Mouse (Mus musculus): ENCODE data around the gene Hephl1.

Gene Hephl1

GRCm38 (mm10) chr9:15060847-15061246, 51.1 kb downstream of the Hephl1 start:
- no peak for DNase-seq (ENCODE audit: low read depth, low spot score)

- no peak for DNase-seq (ENCODE audit: low read depth, low spot score)
Observed at GRCm38 (mm10) chr9:15060026-15060425, 51.9 kb downstream of the Hephl1 start.

DNA sequence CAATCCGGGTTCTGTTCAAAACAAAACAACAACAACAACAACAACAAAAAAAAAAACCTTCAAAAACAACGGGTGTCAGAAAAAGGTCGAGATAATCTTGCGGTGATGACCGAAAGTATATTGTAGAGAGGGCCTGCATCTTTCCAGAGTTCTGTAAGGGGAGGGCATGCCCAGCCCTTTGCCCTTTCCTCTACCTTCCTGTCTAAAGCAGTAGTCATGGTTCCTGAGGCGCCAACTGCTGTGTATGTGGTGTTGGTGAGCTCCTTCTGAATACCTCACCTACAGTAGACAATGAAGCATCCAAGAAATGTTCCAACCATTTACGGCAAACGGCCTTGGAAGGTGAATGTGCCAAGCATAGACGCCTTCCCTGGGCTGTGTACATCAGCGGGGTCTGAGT, 66.2 kb downstream of the Hephl1 start:
- no peak for DNase-seq (ENCODE audit: low read depth, low spot score)

DNA sequence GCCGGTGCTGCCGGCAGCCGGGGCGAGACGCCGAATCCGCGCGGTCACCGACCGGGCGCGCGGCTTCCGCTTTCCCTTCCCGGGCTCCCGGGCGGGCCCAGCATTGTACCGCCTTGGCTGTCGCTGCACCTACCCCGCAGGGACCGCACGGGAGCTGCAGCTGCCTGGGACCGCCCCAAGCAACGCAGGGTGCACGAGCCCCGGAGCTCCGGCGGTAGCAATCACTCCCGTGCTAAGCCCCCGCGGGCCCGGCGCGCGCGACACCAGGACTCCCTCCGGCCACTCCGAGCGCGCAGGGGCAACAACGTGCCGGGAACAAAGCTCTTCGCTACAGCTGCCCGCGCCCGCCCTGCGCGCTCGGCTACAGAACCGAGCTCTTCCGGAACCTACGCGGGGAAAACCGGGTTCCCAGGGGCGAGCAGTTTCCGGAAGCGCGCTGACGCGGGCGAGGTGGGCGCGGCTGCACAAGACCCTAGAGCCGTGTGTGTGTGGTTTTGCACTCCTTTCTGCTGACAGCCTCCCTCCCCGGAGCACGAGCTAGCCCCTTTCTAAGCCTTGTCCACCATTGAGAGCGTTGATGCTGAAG, 66.7 kb downstream of the Hephl1 start, which contains the start of gene Panx1:
Gene Panx1 (minus strand): TSS at position 395 of the 586 bp plus-strand sequence.
- peak; percentile 84 for DNase-seq (ENCODE audit: low read depth, low spot score)

- peak; percentile 27 for DNase-seq (ENCODE audit: low read depth, low spot score)
Observed at GRCm38 (mm10) chr9:15044391-15045083, 67.4 kb downstream of the Hephl1 start.

DNA sequence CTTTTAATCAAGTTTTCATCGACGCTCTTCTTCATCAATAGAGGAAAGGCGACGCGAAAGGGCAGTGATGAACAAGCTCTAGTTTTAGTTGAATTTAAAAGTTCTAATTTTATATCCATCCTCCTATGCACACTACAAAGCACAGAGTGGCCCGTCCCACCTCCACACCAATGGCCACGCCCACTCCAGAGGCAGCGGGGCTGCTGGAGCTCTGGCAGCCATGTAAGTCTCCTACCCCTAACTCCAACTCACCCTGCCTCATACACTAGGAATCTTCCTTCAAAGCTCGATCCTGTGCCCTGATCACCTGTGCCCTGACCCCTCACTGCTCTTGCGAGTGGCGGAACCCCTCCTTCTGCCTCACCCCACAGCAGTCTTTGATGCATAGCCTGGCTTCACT, 70.4 kb downstream of the Hephl1 start:
- DNase-seq (ENCODE audit: low read depth, low spot score) = no peak

DNA sequence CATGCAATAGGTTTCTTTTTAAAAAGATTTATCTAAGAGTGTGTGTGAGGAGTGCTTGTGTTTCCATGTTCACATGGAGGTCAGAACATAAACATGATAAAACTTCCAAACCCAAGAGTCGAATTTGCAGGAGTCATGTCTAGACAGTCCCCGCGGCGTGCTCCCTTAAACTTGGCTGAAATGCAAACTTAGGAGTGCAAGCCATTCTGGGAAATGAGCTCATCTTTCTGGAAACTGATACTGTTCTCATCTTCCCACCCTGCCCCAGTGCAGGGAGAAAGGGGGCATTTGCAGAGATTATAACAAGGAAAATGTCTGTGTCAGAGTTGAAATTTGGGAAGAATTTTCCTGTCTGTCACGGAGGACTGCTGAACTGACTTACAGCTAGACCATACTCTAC, 72.1 kb downstream of the Hephl1 start:
- DNase-seq (ENCODE audit: low read depth, low spot score) = no peak

DNA sequence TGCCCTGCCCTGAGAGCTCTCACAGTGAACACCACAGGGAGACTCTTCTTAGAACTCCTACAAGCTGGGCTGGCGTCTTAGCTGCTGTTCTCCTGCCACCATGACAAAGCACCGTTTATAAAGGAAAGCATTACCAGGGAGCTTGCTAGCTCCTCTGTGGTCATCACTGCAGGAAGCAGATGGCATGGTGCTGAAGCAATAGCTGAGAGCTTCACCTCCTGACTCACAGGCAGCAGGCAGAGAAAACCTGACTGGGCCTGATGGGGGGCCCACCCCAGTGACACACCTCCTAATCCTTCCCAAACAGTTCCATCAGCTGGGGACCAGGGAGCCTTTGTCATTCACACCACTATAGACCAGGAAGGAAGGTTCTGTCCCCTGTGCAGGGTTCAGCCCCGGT, 74.2 kb downstream of the Hephl1 start:
- no peak for DNase-seq (ENCODE audit: low read depth, low spot score)

- DNase-seq (ENCODE audit: low read depth, low spot score) = no peak
Observed at GRCm38 (mm10) chr9:15037237-15037636, 74.7 kb downstream of the Hephl1 start.

DNA sequence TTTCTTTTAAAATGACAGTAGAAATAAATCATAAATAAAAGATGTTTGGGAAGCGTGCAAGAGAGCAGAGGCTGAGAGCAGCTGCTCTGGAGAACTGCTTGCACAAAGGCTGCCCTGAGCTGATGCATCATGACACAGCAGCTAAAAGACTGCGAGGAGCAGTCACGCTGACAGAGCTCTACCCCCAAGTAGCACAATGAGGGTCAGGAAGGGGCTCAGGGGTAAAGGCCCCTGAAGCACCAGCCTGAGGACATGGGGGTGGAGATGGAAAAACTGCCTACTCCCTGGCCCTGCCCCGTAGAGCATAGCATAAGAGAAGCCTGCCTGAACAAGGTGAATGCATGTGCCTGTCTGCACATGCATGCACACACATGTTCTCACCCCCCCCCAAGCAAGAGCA, 75.1 kb downstream of the Hephl1 start:
- DNase-seq (ENCODE audit: low read depth, low spot score) = peak; percentile 47

DNA sequence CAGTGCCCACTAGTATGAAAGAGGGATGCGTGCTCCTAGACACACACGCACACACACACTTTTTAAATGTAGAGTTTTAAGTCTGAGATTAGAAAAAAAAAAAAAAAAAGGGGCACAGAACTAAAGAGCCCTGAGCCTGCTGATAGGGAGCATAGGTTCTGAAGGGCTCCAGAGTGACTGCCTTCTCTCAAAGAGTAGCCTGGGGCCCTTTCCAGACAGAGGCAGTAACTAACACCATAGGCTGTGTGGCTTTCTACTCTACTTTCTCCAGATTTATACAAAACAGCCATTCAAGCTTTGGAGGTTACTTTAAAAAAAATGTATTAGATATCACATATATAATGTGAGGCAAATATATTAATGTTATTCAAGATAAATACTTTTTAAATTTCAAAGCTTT, 75.5 kb downstream of the Hephl1 start:
- no peak for DNase-seq (ENCODE audit: low read depth, low spot score)

GRCm38 (mm10) chr9:15035979-15036378, 75.9 kb downstream of the Hephl1 start:
- DNase-seq (ENCODE audit: low read depth, low spot score) = no peak

DNA sequence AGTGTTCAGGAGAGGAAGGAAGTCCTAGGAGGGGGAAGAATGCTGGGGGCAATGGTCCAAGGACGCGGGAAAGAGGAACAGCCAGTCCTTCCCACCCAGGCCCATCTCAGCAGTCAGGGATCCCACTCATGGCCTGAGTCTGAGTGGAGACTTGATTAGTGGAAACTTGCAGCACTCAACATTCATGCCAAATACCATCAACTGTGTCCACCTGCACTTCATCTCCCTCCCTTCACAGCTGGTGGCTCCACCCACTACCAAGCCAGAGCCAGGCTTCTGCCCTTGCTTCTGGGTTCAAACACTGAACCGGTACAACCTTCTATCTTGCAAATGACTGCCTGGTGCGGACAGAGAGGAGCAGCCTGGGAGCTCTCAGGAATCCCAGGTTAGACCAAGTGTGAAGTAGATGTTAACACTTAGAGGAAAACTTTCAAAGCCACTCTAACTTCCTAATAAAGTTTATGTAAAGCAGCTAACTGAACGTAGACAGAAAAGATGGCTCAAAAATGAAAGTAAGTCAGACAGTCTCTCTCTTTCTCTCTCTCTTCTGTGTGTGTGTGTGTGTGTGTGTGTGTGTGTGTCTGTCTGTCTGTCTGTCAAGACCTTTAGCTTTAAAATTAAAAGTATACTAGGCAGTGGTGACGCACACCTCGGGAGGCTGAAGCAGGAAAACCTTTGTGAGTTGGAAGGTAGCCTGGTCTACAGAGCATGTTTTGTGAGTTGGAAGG, 77.2 kb downstream of the Hephl1 start:
- no peak for DNase-seq (ENCODE audit: low read depth, low spot score)

DNA sequence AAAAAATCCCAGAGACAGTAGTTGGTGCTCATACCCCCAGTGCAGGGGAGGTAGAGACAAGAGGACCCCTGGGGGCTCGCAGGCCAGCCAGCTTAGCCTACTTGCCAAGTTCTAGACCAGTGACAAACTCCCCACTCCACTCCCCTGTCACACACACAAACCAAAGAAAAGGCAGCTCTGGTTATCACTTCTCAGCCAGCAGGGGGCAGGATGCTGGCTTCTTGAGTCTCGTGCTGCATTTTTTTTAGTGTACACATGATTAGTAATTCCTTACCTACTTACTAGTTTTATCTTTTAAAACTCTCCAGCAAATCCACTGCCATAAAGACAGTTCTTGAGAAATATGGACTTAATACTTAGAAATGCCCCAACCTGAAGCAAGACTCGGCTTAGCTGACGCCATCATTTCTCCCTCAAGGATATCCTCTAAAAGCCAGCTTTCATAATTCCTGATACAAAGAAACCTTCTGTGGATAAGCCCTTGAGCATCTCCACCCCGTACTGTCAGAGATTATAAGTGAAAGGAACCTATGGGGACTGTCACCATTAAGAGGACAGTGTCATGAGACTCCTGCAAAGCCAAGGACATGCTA, 78.2 kb downstream of the Hephl1 start:
- peak; percentile 65 for DNase-seq (ENCODE audit: low read depth, low spot score)

GRCm38 (mm10) chr9:15032797-15033196, 79.1 kb downstream of the Hephl1 start:
- no peak for DNase-seq (ENCODE audit: low read depth, low spot score)

DNA sequence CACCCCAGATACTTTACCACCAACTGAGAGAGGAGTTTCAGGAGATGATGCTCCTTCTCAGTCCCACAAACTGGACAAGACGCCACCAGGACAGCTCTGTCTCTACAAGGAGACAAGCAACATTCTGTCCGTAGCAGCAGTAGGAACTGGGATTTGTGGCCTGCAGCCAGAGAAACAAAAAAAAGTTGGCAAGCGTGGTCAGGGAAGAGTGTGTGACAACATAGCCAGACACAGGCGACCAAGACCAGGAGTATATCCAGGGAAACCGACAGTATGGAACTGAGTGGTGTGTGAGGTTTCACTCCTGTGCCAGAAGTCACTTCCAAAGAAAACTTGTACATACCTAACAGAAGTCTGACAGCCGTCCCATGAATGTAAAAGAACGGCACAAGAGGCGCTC, 81.1 kb downstream of the Hephl1 start:
- DNase-seq (ENCODE audit: low read depth, low spot score) = no peak

GRCm38 (mm10) chr9:15029025-15029727, 82.7 kb downstream of the Hephl1 start:
- peak; percentile 55 for DNase-seq (ENCODE audit: low read depth, low spot score)

- DNase-seq (ENCODE audit: low read depth, low spot score) = no peak
Observed at GRCm38 (mm10) chr9:15027725-15028124, 84.2 kb downstream of the Hephl1 start.

DNA sequence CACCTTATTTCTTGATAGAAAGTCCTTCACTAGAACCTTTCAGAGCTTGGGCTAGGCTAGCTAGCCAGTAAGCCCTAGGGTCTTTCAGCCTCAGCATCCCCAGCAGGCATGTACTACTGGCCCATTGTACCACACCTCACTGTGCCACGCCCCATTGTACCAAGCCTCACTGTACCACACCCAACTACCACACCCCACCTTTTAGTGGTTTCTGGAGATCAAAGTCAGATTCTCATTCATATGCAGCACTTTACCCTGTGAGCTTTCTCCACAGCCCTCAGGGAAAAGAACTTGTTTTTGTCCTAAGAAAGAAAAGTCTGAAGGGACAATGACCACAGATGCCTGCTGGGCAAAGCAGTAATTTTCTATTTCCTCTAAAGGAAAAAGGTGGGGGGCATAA, 88.9 kb downstream of the Hephl1 start:
- no peak for DNase-seq (ENCODE audit: low read depth, low spot score)

- DNase-seq (ENCODE audit: low read depth, low spot score) = peak; percentile 64
Observed at GRCm38 (mm10) chr9:15021156-15021555, 90.8 kb downstream of the Hephl1 start.

- no peak for DNase-seq (ENCODE audit: low read depth, low spot score)
Observed at GRCm38 (mm10) chr9:15020561-15021080, 91.3 kb downstream of the Hephl1 start.

- peak; percentile 54 for DNase-seq (ENCODE audit: low read depth, low spot score)
Observed at GRCm38 (mm10) chr9:15018756-15019131, 93.2 kb downstream of the Hephl1 start.
